25 mouse cellular contexts compared by ENCODE assay signal in genomic region chr10:90974491-90974890, GRCm38 (mm10).
"Had no signal": no experiment of that assay in that cellular context is flagged by ENCODE, and none has a peak within 500 bp of the region (broad histone marks: within the 10 kb centered on the region; RNA-seq: fewer than 3 reads in every experiment).

No protein-coding gene starts in this region.

- H3K4me3 ChIP-seq: heart, adult 2 months; heart, embryonic 12.5 days; hindbrain, embryonic 10.5 days; hindbrain, embryonic 12.5 days; intestine, embryonic 15.5 days; layer of hippocampus, adult 2 months; left cerebral cortex, adult 2 months; limb, embryonic 10.5 days; limb, embryonic 12.5 days; liver, embryonic 13.5 days had no signal

- H3K4me2 ChIP-seq: heart, embryonic 12.5 days; hindbrain, embryonic 12.5 days; hindbrain, embryonic 14.5 days; intestine, embryonic 15.5 days; limb, embryonic 12.5 days; liver, embryonic 11.5 days; liver, embryonic 13.5 days had no signal

- H3K9me3 ChIP-seq: heart, embryonic 12.5 days; hindbrain, embryonic 10.5 days; hindbrain, embryonic 12.5 days; intestine, embryonic 15.5 days; limb, embryonic 10.5 days; limb, embryonic 12.5 days; liver, embryonic 13.5 days had no signal

- ATAC-seq: hindbrain, embryonic 16.5 days; inflammation-experienced regulatory T-cells, adult 6 months; intestine, embryonic 15.5 days; intestine, postnatal 0 days had no signal

- H3K27ac ChIP-seq: heart, adult 2 months; hindbrain, embryonic 10.5 days; hindbrain, embryonic 12.5 days; hindbrain, embryonic 14.5 days; intestine, embryonic 15.5 days; layer of hippocampus, adult 2 months; left cerebral cortex, adult 2 months; limb, embryonic 10.5 days; limb, embryonic 12.5 days; liver, embryonic 13.5 days had no signal

- H3K36me3 ChIP-seq: heart, embryonic 12.5 days; hindbrain, embryonic 10.5 days; hindbrain, embryonic 12.5 days; intestine, embryonic 15.5 days; limb, embryonic 10.5 days; limb, embryonic 12.5 days; liver, embryonic 13.5 days had no signal

- DNase-seq: gastrocnemius, postnatal 14 days; gastrocnemius, postnatal 36 days; heart, adult 11 months; heart, adult 2 months; heart, postnatal 4 days; kidney, adult 18-20 months; kidney, adult 8-10 months; kidney, postnatal 10 days; kidney, postnatal 25 days; kidney, postnatal 4 days; liver; liver, embryonic 13.5 days had no signal

- H3K9ac ChIP-seq: heart, embryonic 12.5 days; hindbrain, embryonic 12.5 days; hindbrain, embryonic 14.5 days; intestine, embryonic 15.5 days; limb, embryonic 12.5 days; liver, embryonic 13.5 days had no signal
